Mouse (Mus musculus) spleen, adult 2 months (tissue): ENCODE data around the gene Fam178b.

Experiments used
- CTCF ChIP-seq: fragments of 200-500 bp; IDR thresholded peaks from 2 replicates; pipeline ENCODE4 v1.5.1; 2011; ENCODE audit warnings: mild to moderate bottlenecking, inconsistent platforms; ENCODE audit not compliant: insufficient read depth, insufficient read length, insufficient replicate concordance; ENCODE audit errors: extremely low read depth
- POLR2A ChIP-seq: fragments of 200-500 bp; IDR thresholded peaks from 2 replicates; pipeline ENCODE4 v1.6.1; 2011; ENCODE audit warnings: low read depth, low read length, inconsistent platforms

DNA sequence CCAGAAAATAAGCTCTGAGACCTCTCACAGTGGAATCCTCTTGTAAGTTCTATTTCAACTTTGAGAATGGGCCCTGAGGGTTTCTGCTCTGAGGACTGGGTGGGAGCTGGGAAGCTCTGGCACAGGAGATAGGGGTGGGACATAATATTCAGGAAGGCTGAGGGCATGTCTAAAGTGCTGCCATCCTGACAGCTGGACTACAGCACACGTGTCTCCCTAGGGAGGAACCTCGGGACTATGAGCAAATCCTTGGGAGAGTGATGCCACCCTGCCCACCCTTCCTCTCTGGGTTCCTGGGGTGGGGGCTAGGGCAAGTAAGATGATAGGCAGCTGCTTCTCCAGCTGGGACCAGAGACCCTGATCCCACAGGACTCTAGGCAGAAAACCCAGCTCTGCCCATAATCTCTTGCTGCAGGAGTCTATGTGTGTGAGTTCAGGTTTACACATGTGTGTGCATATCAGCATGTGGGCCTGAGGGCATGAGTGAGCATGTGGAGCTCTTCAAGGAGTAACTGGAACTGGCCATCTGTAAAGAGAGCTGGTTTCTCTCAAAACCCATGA is 110.8 kb downstream of the Fam178b start:
- TF ChIP-seq CTCF: no peak
- no peak for TF ChIP-seq POLR2A
